Mouse (Mus musculus) liver, postnatal 0 days (tissue): ENCODE measurements around the gene 4930579F01Rik. TPM values are rescaled to one million over a fixed set of nuclear protein-coding genes. Genes with fewer than 3 reads are reported as not detected.
A peak's percentile ranks its signal among the peaks of the same experiment; 100 is the strongest.

Source experiments
- ATAC-seq: fragments of 200-750 bp; cut with Nextera tagmentation; 2 replicates; pipeline ENCODE4 v1.8.0; 2017; ENCODE audit warnings: mild to moderate bottlenecking, moderate library complexity
- DNase-seq: peaks from one replicate; pipeline ENCODE4 v3.0.0-alpha.2; 2016
- H3K27ac ChIP-seq: fragments of 300-500 bp; sonication (generic); 2 replicates; pipeline ENCODE4 v1.5.1; 2014; ENCODE audit warnings: antibody characterized with exemption, moderate library complexity, mild to moderate bottlenecking, low read depth
- H3K27me3 ChIP-seq: fragments of 300-500 bp; sonication (generic); 2 replicates; pipeline ENCODE4 v1.6.1; 2014; ENCODE audit warnings: low read length, control low read depth, mixed read lengths; ENCODE audit not compliant: insufficient read depth
- H3K36me3 ChIP-seq: fragments of 300-500 bp; sonication (generic); replicated peaks from 2 replicates; pipeline ENCODE4 v1.6.1; 2014; ENCODE audit warnings: mild to moderate bottlenecking, control low read depth, low read length, moderate library complexity, mixed read lengths; ENCODE audit not compliant: insufficient read depth
- H3K4me1 ChIP-seq: fragments of 300-500 bp; sonication (generic); 2 replicates; pipeline ENCODE4 v1.6.1; 2014; ENCODE audit warnings: antibody characterized with exemption, mild to moderate bottlenecking, control low read depth; ENCODE audit not compliant: insufficient read depth
- H3K4me2 ChIP-seq: fragments of 300-500 bp; sonication (generic); 2 replicates; pipeline ENCODE4 v1.6.1; 2014; ENCODE audit warnings: low read depth, mild to moderate bottlenecking, low read length, moderate library complexity, mixed read lengths
- H3K4me3 ChIP-seq: fragments of 300-500 bp; sonication (generic); 2 replicates; pipeline ENCODE4 v1.5.1; 2014; ENCODE audit warnings: low read depth, low read length
- H3K9ac ChIP-seq: fragments of 300-500 bp; sonication (generic); replicated peaks from 2 replicates; pipeline ENCODE4 v1.6.1; 2014; ENCODE audit warnings: mild to moderate bottlenecking, moderate library complexity
- H3K9me3 ChIP-seq: fragments of 300-500 bp; sonication (generic); 2 replicates; pipeline ENCODE4 v1.6.1; 2016; ENCODE audit warnings: mild to moderate bottlenecking, control low read depth, low read length, mixed read lengths
- CTCF ChIP-seq: sonication (generic); IDR thresholded peaks from 2 replicates; pipeline ENCODE4 v1.5.1; 2016; ENCODE audit warnings: antibody characterized with exemption, low read depth
- EP300 ChIP-seq: IDR thresholded peaks from 2 replicates; pipeline ENCODE4 v1.6.1; 2016; ENCODE audit warnings: antibody characterized with exemption, low read depth, mild to moderate bottlenecking
- WGBS: fragments of 180-500 bp; shearing (Covaris S2); extraction: QIAGEN DNeasy Blood & Tissue Kit; methylation state at CpG from one replicate; pipeline ENCODE4 v1.1.7; 2014; ENCODE audit not compliant: insufficient replicate concordance; 5-methylcytosine and 5-hydroxymethylcytosine counted together
- polyA plus RNA-seq: library from polyadenylated mRNA; unstranded; fragments of >200 nt; fragmentation: Nextera tagmentation; extraction: Ambion mirVana; gene quantifications from 2 replicates; pipeline ENCODE4 v1.2.1, GENCODE M21; 2015

4930579F01Rik gene
- polyA plus RNA-seq, 1 experiment from 2014 or later, result not detected

DNA sequence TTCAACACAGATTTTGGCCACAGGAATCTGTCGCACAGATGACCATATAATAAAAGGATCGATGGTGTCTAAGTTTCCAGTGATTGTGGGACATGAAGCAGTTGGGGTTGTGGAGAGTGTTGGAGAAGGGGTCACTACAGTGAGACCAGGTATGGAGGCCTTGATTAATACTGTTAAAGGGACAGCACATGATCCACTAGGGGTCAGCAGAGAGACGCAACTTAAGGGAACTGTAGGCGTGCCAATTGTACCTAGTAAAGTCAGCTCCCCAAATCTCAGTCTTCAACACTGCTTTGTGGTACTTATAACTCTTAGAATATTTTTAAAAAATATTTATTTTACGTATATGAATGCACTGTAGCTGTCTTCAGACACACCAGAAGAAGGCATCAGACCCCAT lies 29.3 kb upstream of the 4930579F01Rik start:
- no peak overlapping the region for H3K4me3 ChIP-seq
- H3K4me2 ChIP-seq, result no peak overlapping the region
- WGBS, result 37% methylated on average over 5 of the region's 5 CpGs
- H3K9me3 ChIP-seq, result no peaks in the 10 kb centered on the region
- DNase-seq, result peak; percentile 68
- ATAC-seq, result peak; percentile 78
- peaks cover 21% of the 10 kb centered on the region for H3K4me1 ChIP-seq
- H3K36me3 ChIP-seq, result no peaks in the 10 kb centered on the region
- peak overlapping the region; percentile 79 for H3K27ac ChIP-seq
- no peaks in the 10 kb centered on the region for H3K27me3 ChIP-seq
- peak; percentile 79 for TF ChIP-seq CTCF
- TF ChIP-seq EP300, result no peak
- H3K9ac ChIP-seq, result no peak overlapping the region; the same call in 1 of the 2 replicates

GRCm38 (mm10) chr3:138222511-138222910 lies 28.9 kb upstream of the 4930579F01Rik start:
- DNase-seq, result peak; percentile 48
- 57% methylated on average over 4 of the region's 4 CpGs for WGBS
- Histone ChIP-seq H3K9ac (no peak overlapping the region; the same call in 1 of the 2 replicates), H3K36me3 (no peaks in the 10 kb centered on the region), H3K4me1 (peaks cover 18% of the 10 kb centered on the region), H3K4me2 (no peak overlapping the region), H3K27me3 (no peaks in the 10 kb centered on the region), H3K4me3 (no peak overlapping the region), H3K27ac (peak overlapping the region; percentile 79), H3K9me3 (no peaks in the 10 kb centered on the region)
- ATAC-seq, result peak; percentile 73
- no peak for TF ChIP-seq CTCF
- TF ChIP-seq EP300, result no peak

- Histone ChIP-seq H3K27ac (no peak overlapping the region), H3K4me3 (no peak overlapping the region), H3K9me3 (no peaks in the 10 kb centered on the region), H3K4me2 (no peak overlapping the region), H3K36me3 (no peaks in the 10 kb centered on the region), H3K4me1 (peaks cover 15% of the 10 kb centered on the region), H3K9ac (no peak overlapping the region), H3K27me3 (no peaks in the 10 kb centered on the region)
- 76% methylated on average over 11 of the region's 11 CpGs for WGBS
- TF ChIP-seq EP300, result no peak
- TF ChIP-seq CTCF, result no peak
- no peak for ATAC-seq
- DNase-seq, result no peak
These were observed 27.5 kb upstream of the 4930579F01Rik start for GRCm38 (mm10) chr3:138221116-138221515.

GRCm38 (mm10) chr3:138217631-138218264 lies 24.1 kb upstream of the 4930579F01Rik start, which contains the start of gene Adh7:
Adh7 (plus strand) TSS chr3:138217760.
- H3K4me3 ChIP-seq, result no peak within 1 kb of the TSS
- no peak within 1 kb of the TSS for H3K9ac ChIP-seq
- DNase-seq, result no peak
- no peaks in the 10 kb centered on the region for H3K36me3 ChIP-seq
- H3K4me1 ChIP-seq, result 0 out of 2 replicates have a peak, but pooled peaks cover 2% of the 10 kb centered on the region
- no peaks in the 10 kb centered on the region for H3K9me3 ChIP-seq
- no peak within 1 kb of the TSS for H3K27ac ChIP-seq
- H3K4me2 ChIP-seq, result no peak within 1 kb of the TSS
- ATAC-seq, result no peak
- TF ChIP-seq CTCF (no peak), EP300 (no peak)
- WGBS, result 62% methylated on average over 10 of the region's 10 CpGs
- no peaks in the 10 kb centered on the region for H3K27me3 ChIP-seq

DNA sequence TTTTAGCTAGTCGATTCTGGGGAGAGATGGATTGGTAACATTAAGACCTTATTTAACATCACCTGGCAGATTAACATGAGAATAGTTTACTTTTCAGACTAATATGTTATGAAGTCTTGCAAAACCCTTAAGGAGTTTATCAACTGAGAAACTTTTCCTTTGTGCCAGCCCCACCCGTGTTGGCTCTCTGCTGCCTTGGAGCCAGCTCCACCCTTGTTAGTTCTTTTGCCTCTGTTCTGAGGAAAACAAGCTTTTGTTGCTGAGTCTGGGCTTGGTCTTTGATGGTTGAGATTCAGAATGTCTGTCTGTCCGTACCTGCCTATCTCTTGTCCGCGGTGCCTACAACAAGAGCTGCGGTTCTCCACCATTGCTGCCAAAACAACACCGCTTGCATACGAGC lies 22.5 kb upstream of the 4930579F01Rik start:
- Histone ChIP-seq H3K27me3 (no peaks in the 10 kb centered on the region), H3K4me2 (no peak overlapping the region), H3K27ac (no peak overlapping the region), H3K4me3 (no peak overlapping the region), H3K9ac (no peak overlapping the region), H3K9me3 (no peaks in the 10 kb centered on the region), H3K4me1 (no peaks in the 10 kb centered on the region), H3K36me3 (no peaks in the 10 kb centered on the region)
- DNase-seq (no peak), ATAC-seq (no peak)
- no peak for TF ChIP-seq EP300
- no peak for TF ChIP-seq CTCF
- WGBS, result 83% methylated on average over 8 of the region's 8 CpGs

DNA sequence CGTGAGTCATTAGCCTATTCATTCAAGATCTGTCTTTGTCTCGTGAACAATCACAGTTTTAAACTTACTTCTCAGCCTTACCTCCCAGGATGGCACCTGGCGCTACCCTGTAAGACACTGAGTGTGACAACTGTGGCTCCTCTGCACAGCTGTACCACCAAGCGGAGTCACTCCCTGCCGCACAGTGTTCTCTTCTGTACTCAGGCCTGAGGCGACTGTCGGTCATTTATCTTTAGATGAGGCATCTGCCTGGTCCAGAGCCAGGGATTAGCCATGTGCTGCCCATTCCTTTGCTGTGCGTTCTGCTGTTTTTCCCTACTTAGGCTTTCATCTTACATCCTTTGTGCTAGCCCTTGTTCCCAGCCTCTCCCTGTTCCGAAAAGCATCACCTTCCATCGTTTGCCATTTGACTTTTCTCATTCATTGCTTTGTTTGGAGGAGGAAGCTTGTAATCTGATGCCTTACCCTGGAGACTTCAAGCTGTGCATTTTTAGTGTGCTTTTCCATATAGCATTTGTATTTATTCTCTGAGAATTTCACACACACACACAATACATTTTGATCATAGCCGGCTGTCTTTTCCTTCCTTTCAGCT lies 21.9 kb upstream of the 4930579F01Rik start:
- DNase-seq, result no peak
- H3K27me3 ChIP-seq, result no peaks in the 10 kb centered on the region
- WGBS, result 70% methylated on average over 11 of the region's 11 CpGs

More for the DNA sequence above, 21.9 kb upstream of the 4930579F01Rik start:
- ATAC-seq, result no peak
- Histone ChIP-seq H3K9me3 (no peaks in the 10 kb centered on the region), H3K4me3 (no peak overlapping the region), H3K36me3 (no peaks in the 10 kb centered on the region), H3K4me1 (no peaks in the 10 kb centered on the region), H3K27ac (no peak overlapping the region), H3K9ac (no peak overlapping the region), H3K4me2 (no peak overlapping the region)
- TF ChIP-seq EP300 (no peak), CTCF (no peak)
